Mouse (Mus musculus): Measurements from ENCODE around the gene Atp11a. TPM values are rescaled to one million over a fixed set of nuclear protein-coding genes. Genes with fewer than 3 reads are reported as not detected.

The Atp11a gene
- polyA plus RNA-seq, 1 experiment from 2014 or later = 45.4 TPM

GRCm38 (mm10) chr8:12894783-12895534 is 138.1 kb downstream of the Atp11a start:
- WGBS = 75% methylated on average over 11 of the region's 11 CpGs

GRCm38 (mm10) chr8:12895535-12896150 is 138.8 kb downstream of the Atp11a start:
- H3K9me3 ChIP-seq (ENCODE audit: low read length) = no peaks in the 10 kb centered on the region
- H3K4me1 ChIP-seq (ENCODE audit: insufficient read depth, low read depth, low read length) = no peaks in the 10 kb centered on the region; the same call in 1 of the 2 replicates
- no peak overlapping the region for H3K4me3 ChIP-seq (ENCODE audit: low read depth, low read length)
- H3K27ac ChIP-seq (ENCODE audit: low read length) = no peak overlapping the region
- no peak overlapping the region for H3K9ac ChIP-seq (replicated peaks; ENCODE audit: low read depth)
- ATAC-seq = no peak
- no peak for DNase-seq (ENCODE audit: low spot score)
- no peaks in the 10 kb centered on the region for H3K36me3 ChIP-seq (ENCODE audit: insufficient read depth, low read length)
- 56% methylated on average over 9 of the region's 9 CpGs for WGBS
- TF ChIP-seq CTCF (IDR thresholded peaks at IDR 0.05) (peak; percentile 63), EP300 (IDR thresholded peaks at IDR 0.05) (no peak)
- H3K4me2 ChIP-seq (replicated peaks; ENCODE audit: low read depth, low read length) = no peak overlapping the region
- no peaks in the 10 kb centered on the region for H3K27me3 ChIP-seq (replicated peaks; ENCODE audit: insufficient read depth, low read length)

More at GRCm38 (mm10) chr8:12894783-12895534, 138.1 kb downstream of the Atp11a start:
- Histone ChIP-seq H3K36me3 (ENCODE audit: insufficient read depth, low read length) (no peaks in the 10 kb centered on the region), H3K4me2 (replicated peaks; ENCODE audit: low read depth, low read length) (no peak overlapping the region), H3K27ac (ENCODE audit: low read length) (no peak overlapping the region), H3K4me3 (ENCODE audit: low read depth, low read length) (no peak overlapping the region), H3K9ac (replicated peaks; ENCODE audit: low read depth) (no peak overlapping the region), H3K27me3 (replicated peaks; ENCODE audit: insufficient read depth, low read length) (no peaks in the 10 kb centered on the region), H3K4me1 (ENCODE audit: insufficient read depth, low read depth, low read length) (no peaks in the 10 kb centered on the region; the same call in 1 of the 2 replicates), H3K9me3 (ENCODE audit: low read length) (no peaks in the 10 kb centered on the region)
- ATAC-seq (no peak), DNase-seq (ENCODE audit: low spot score) (no peak)
- TF ChIP-seq EP300 (IDR thresholded peaks at IDR 0.05) (no peak), CTCF (IDR thresholded peaks at IDR 0.05) (no peak)

- H3K27ac ChIP-seq (ENCODE audit: low read length) = no peak overlapping the region
- peak; percentile 63 for ATAC-seq
- TF ChIP-seq CTCF (IDR thresholded peaks at IDR 0.05) = peak; percentile 88
- no peak for TF ChIP-seq EP300 (IDR thresholded peaks at IDR 0.05)
- 35% methylated on average over 13 of the region's 13 CpGs for WGBS
- no peak overlapping the region for H3K4me3 ChIP-seq (ENCODE audit: low read depth, low read length)
- H3K4me1 ChIP-seq (ENCODE audit: insufficient read depth, low read depth, low read length) = no peaks in the 10 kb centered on the region; the same call in 1 of the 2 replicates
- no peak overlapping the region for H3K4me2 ChIP-seq (replicated peaks; ENCODE audit: low read depth, low read length)
- H3K36me3 ChIP-seq (ENCODE audit: insufficient read depth, low read length) = no peaks in the 10 kb centered on the region
- no peaks in the 10 kb centered on the region for H3K27me3 ChIP-seq (replicated peaks; ENCODE audit: insufficient read depth, low read length)
- peak; percentile 63 for DNase-seq (ENCODE audit: low spot score)
- H3K9me3 ChIP-seq (ENCODE audit: low read length) = no peaks in the 10 kb centered on the region
- no peak overlapping the region for H3K9ac ChIP-seq (replicated peaks; ENCODE audit: low read depth)
Observed at GRCm38 (mm10) chr8:12896494-12897373, 139.9 kb downstream of the Atp11a start.

GRCm38 (mm10) chr8:12897815-12898214 is 141.0 kb downstream of the Atp11a start:
- no peak for DNase-seq (ENCODE audit: low spot score)
- WGBS = 20% methylated on average over 9 of the region's 9 CpGs
- ATAC-seq = 0 out of 2 replicates have a peak, but pooled peaks have one; percentile 6
- Histone ChIP-seq H3K9ac (replicated peaks; ENCODE audit: low read depth) (no peak overlapping the region), H3K27ac (ENCODE audit: low read length) (no peak overlapping the region), H3K4me1 (ENCODE audit: insufficient read depth, low read depth, low read length) (no peaks in the 10 kb centered on the region; the same call in 1 of the 2 replicates), H3K9me3 (ENCODE audit: low read length) (no peaks in the 10 kb centered on the region), H3K4me2 (replicated peaks; ENCODE audit: low read depth, low read length) (no peak overlapping the region; the same call in 1 of the 2 replicates), H3K36me3 (ENCODE audit: insufficient read depth, low read length) (no peaks in the 10 kb centered on the region), H3K4me3 (ENCODE audit: low read depth, low read length) (no peak overlapping the region), H3K27me3 (replicated peaks; ENCODE audit: insufficient read depth, low read length) (no peaks in the 10 kb centered on the region)
- 0 out of 2 replicates have a peak, but pooled peaks have one; percentile 16 for TF ChIP-seq EP300 (IDR thresholded peaks at IDR 0.05)
- no peak for TF ChIP-seq CTCF (IDR thresholded peaks at IDR 0.05)

- no peak overlapping the region for H3K4me3 ChIP-seq (ENCODE audit: low read depth, low read length)
- H3K4me1 ChIP-seq (ENCODE audit: insufficient read depth, low read depth, low read length) = peaks cover 4% of the 10 kb centered on the region; the same call in 1 of the 2 replicates
- no peak overlapping the region for H3K9ac ChIP-seq (replicated peaks; ENCODE audit: low read depth)
- peak overlapping the region; percentile 77 for H3K27ac ChIP-seq (ENCODE audit: low read length)
- no peaks in the 10 kb centered on the region for H3K36me3 ChIP-seq (ENCODE audit: insufficient read depth, low read length)
- no peak for TF ChIP-seq CTCF (IDR thresholded peaks at IDR 0.05)
- TF ChIP-seq EP300 (IDR thresholded peaks at IDR 0.05) = 0 out of 2 replicates have a peak, but pooled peaks have one; percentile 9
- WGBS = 76% methylated on average over 13 of the region's 13 CpGs
- peak; percentile 10; the same call in 1 of the 2 replicates for ATAC-seq
- H3K4me2 ChIP-seq (replicated peaks; ENCODE audit: low read depth, low read length) = no peak overlapping the region
- DNase-seq (ENCODE audit: low spot score) = no peak
- no peaks in the 10 kb centered on the region for H3K9me3 ChIP-seq (ENCODE audit: low read length)
- no peaks in the 10 kb centered on the region for H3K27me3 ChIP-seq (replicated peaks; ENCODE audit: insufficient read depth, low read length)
Observed at GRCm38 (mm10) chr8:12903790-12904415, 147.1 kb downstream of the Atp11a start.

All from lung, postnatal 0 days (tissue).